Mouse (Mus musculus) Patski (cell line): Measurements from ENCODE around the gene Ksr2. TPM values are rescaled to one million over a fixed set of nuclear protein-coding genes. Genes with fewer than 3 reads are reported as not detected.

Experiments
- ATAC-seq: fragments of 100-300 bp; one replicate; pipeline ENCODE4 v1.8.0; 2021
- CTCF ChIA-PET: fragments of 350-600 bp; sonication (Branson Sonifier 250); formaldehyde crosslinking; loops from one replicate; lab custom pipeline; 2022; ENCODE audit warnings: inconsistent platforms; lab: Charles Lee
- POLR2A ChIA-PET: fragments of 350-600 bp; sonication (Branson Sonifier 250); formaldehyde crosslinking; loops from one replicate; lab custom pipeline; 2022; ENCODE audit warnings: antibody characterized with exemption, inconsistent platforms; lab: Charles Lee
- DNase-seq: peaks from one replicate; pipeline ENCODE4 v3.0.0-alpha.2; 2011; ENCODE audit warnings: low read depth, low spot score
- H3K27me3 ChIP-seq: fragments of 371-371 bp; one replicate; pipeline ENCODE4 v1.5.1; 2021
- CTCF ChIP-seq: fragments of 100-300 bp; IDR thresholded peaks from one replicate; pipeline ENCODE4 v1.5.1; 2021
- in situ Hi-C: fragments of 300-500 bp; cut with MboI; formaldehyde crosslinking; loops from 3 replicates; pipeline ENCODE4 v1.11.1; 2018; ENCODE audit warnings: low pct_unique_long_range_greater_than_20kb, mixed read lengths
- polyA plus RNA-seq: library from polyadenylated mRNA; unstranded; gene quantifications from one replicate; pipeline ENCODE4 v1.2.3, GENCODE M21; 2021

Gene Ksr2
- polyA plus RNA-seq, 1 experiment from 2014 or later: not detected

DNA sequence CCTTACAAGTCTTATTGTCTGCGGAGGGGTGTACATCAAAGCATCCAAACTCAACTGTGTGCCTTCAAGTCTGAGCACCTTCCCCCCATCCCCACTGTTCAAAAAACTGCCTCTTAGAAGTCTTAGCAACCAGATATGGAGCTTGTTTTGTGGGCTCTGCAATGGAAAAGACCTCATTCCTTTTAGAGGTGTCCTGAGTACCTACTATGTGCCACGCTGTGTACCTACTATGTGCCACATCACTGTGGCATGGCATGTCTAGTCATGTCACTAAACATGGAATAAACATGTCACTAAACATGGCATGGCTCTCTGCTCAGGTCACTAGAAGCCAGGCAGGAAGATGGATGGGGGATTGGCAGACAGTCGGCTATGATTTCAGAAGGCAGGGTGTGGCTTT is 268.4 kb downstream of the Ksr2 start:
- ATAC-seq: no peak
- no peak for TF ChIP-seq CTCF
- CTCF ChIA-PET: no interaction called here
- H3K27me3 ChIP-seq: peaks cover 5% of the 10 kb centered on the region
- no peak for DNase-seq
- POLR2A ChIA-PET: no interaction called here
- in situ Hi-C loops: no loop called here

DNA sequence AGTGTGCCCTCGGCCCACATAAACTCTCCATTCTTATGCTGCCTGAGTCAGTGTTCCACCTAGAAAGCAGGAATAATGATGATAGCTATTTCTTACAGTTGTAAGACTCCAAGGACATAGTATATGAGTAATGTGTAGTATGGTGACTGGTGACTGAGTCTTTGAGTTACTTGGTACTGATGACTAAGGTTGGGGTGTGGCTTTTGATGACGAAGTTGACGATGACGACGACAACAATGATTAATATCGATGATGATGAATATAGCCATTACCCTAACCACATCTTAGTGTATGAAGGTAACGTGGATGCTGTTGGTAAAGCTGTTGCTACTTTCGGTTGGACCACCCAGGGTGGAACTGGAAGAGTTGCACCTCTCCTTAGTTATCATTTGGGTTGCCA is 270.7 kb downstream of the Ksr2 start:
- in situ Hi-C loops: no loop called here
- no peaks in the 10 kb centered on the region for H3K27me3 ChIP-seq
- POLR2A ChIA-PET: no interaction called here
- DNase-seq (no peak), ATAC-seq (no peak)
- CTCF ChIA-PET: no interaction called here
- no peak for TF ChIP-seq CTCF

GRCm38 (mm10) chr5:117687770-117688352 is 274.1 kb downstream of the Ksr2 start:
- TF ChIP-seq CTCF: no peak
- in situ Hi-C loops: no loop called here
- ATAC-seq (no peak), DNase-seq (no peak)
- H3K27me3 ChIP-seq: peaks cover 3% of the 10 kb centered on the region
- POLR2A ChIA-PET: no interaction called here
- CTCF ChIA-PET: no interaction called here

- DNase-seq: no peak
- CTCF ChIA-PET: no interaction called here
- H3K27me3 ChIP-seq: peaks cover 6% of the 10 kb centered on the region
- no peak for ATAC-seq
- in situ Hi-C loops: no loop called here
- no peak for TF ChIP-seq CTCF
- POLR2A ChIA-PET: no interaction called here
These were observed 274.9 kb downstream of the Ksr2 start for GRCm38 (mm10) chr5:117688738-117689137.

DNA sequence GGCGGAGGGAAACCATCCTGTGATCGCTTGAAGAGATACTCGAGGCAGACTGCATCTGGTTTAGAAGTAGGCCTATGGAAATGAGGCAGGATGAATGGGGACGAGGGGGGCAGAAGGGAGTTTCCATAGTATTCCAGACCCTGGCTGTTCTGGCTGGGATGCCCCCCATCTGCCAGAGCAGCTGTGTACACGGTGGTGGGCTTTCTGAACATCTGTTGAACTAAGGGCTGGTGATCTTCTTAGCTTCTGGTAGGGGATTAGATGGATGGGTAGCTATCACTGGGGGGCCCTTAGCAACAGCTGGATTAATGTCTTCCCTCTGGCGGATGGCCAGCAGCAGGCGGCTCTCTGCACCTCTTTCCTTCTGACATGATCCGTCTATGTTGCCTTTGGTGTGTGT is 276.0 kb downstream of the Ksr2 start:
- ChIA-PET POLR2A (no interaction called here), CTCF (no interaction called here)
- DNase-seq: no peak
- TF ChIP-seq CTCF: no peak
- ATAC-seq: no peak
- H3K27me3 ChIP-seq: peaks cover 6% of the 10 kb centered on the region
- in situ Hi-C loops: no loop called here

DNA sequence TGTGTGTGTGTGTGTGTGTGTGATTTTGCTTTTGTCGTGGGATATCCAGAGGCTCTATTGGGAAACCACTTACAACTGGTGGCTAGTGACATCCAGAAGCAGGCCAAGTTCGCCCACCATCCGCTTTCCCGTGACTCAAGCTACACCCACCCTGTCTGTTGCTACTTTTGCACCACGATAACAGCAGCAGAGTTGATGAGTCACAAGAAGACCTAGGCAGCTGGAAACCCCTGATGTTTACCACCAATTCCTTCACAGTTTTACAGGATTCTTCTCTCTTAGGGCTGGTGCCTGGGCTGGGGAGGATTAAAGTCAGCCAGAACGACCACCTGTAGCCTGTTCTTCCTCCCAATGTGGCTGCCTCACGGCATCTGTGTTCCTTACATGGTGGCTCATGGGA is 277.5 kb downstream of the Ksr2 start:
- in situ Hi-C loops: no loop called here
- POLR2A ChIA-PET: no interaction called here
- H3K27me3 ChIP-seq: peaks cover 6% of the 10 kb centered on the region
- CTCF ChIA-PET: no interaction called here
- ATAC-seq: no peak
- no peak for TF ChIP-seq CTCF
- DNase-seq: no peak

DNA sequence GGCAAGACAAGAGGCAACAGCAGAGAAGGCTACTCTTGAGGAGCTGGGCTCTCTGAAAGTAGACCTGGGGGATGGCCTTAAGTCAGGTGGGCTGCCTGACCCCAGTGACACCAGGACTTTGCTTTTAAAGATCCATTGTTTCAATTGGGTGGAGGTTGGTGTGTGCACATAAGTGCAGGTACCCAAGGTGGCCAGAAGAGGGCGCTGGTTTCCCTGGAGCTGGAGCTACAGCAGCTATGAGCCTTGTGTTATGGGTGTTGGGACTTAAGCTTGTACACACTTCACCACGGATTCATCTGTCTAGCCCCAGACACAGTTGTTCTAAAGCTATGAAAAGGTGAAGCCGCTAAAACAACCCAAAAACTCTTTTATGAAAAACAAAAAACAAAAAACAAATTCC is 279.8 kb downstream of the Ksr2 start:
- ATAC-seq (no peak), DNase-seq (no peak)
- no peak for TF ChIP-seq CTCF
- in situ Hi-C loops: no loop called here
- ChIA-PET POLR2A (no interaction called here), CTCF (no interaction called here)
- H3K27me3 ChIP-seq: peaks cover 6% of the 10 kb centered on the region

GRCm38 (mm10) chr5:117694632-117695031 is 280.8 kb downstream of the Ksr2 start:
- in situ Hi-C loops: no loop called here
- DNase-seq (no peak), ATAC-seq (no peak)
- no peak for TF ChIP-seq CTCF
- POLR2A ChIA-PET: no interaction called here
- CTCF ChIA-PET: no interaction called here
- peaks cover 6% of the 10 kb centered on the region for H3K27me3 ChIP-seq

- CTCF ChIA-PET: no interaction called here
- ATAC-seq (no peak), DNase-seq (no peak)
- POLR2A ChIA-PET: no interaction called here
- H3K27me3 ChIP-seq: peaks cover 6% of the 10 kb centered on the region
- no peak for TF ChIP-seq CTCF
- in situ Hi-C loops: no loop called here
These were observed 282.6 kb downstream of the Ksr2 start for GRCm38 (mm10) chr5:117696366-117696765.

DNA sequence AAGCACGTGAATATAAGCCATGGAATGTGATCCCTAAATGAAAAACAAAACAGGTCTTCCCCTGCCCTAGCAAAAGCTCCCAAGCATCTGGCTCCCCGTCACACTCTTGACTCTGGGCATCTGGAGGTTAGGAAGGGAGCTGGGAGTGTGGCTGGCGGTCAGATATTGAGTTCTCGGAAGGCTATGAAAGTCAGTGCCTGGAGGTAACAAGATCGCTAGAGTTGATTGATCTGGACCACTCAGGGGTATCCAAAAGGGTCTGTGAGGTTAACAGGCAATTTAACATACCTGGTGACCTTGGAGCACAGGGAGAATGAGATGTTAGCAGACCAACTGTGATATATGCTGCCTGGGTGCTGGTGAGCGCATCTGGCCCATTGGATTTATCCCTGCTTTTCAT is 283.8 kb downstream of the Ksr2 start:
- in situ Hi-C loops: no loop called here
- H3K27me3 ChIP-seq: peaks cover 3% of the 10 kb centered on the region
- no peak for TF ChIP-seq CTCF
- POLR2A ChIA-PET: no interaction called here
- DNase-seq (no peak), ATAC-seq (no peak)
- CTCF ChIA-PET: no interaction called here

DNA sequence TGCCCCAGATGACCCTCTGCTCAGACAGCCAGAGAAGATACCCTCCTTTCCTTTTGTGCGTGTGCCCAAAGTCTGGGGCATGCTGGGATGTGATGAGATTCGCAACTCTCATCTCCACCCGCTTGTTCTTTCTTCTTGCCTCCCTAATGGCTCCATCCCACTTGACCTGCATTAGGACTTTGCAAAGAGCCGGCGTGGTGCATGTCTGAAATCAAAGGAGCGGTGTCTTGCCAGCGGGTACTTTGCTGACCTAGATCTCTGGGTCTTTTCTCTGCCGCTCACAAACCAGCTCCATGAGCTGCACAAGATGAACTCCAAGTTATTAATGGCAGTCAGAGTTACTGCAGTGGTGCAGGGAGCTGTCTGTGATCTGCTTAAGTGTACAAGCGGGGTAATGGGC is 290.6 kb downstream of the Ksr2 start:
- POLR2A ChIA-PET: no interaction called here
- no peaks in the 10 kb centered on the region for H3K27me3 ChIP-seq
- in situ Hi-C loops: no loop called here
- CTCF ChIA-PET: no interaction called here
- no peak for TF ChIP-seq CTCF
- DNase-seq: no peak
- no peak for ATAC-seq

- no peaks in the 10 kb centered on the region for H3K27me3 ChIP-seq
- in situ Hi-C loops: no loop called here
- POLR2A ChIA-PET: interaction anchor here (1.0 kb wide), 1 partner anchor 163 kb away, joined by 3 read pairs; no protein-coding TSS in a partner anchor
- CTCF ChIA-PET: no interaction called here
- DNase-seq (no peak), ATAC-seq (no peak)
- TF ChIP-seq CTCF: no peak
These were observed 292.8 kb downstream of the Ksr2 start for GRCm38 (mm10) chr5:117706633-117707032.
